Mouse (Mus musculus) urinary bladder, postnatal 4 days (tissue): Measurements from ENCODE around the gene Cd2bp2.

Source experiments
- DNase-seq, 2 experiments: peaks; one replicate each; pipeline ENCODE4 v3.0.0; 2021 to 2022; ENCODE audit warnings: low spot score in 2 of 2

Gene Cd2bp2

DNA sequence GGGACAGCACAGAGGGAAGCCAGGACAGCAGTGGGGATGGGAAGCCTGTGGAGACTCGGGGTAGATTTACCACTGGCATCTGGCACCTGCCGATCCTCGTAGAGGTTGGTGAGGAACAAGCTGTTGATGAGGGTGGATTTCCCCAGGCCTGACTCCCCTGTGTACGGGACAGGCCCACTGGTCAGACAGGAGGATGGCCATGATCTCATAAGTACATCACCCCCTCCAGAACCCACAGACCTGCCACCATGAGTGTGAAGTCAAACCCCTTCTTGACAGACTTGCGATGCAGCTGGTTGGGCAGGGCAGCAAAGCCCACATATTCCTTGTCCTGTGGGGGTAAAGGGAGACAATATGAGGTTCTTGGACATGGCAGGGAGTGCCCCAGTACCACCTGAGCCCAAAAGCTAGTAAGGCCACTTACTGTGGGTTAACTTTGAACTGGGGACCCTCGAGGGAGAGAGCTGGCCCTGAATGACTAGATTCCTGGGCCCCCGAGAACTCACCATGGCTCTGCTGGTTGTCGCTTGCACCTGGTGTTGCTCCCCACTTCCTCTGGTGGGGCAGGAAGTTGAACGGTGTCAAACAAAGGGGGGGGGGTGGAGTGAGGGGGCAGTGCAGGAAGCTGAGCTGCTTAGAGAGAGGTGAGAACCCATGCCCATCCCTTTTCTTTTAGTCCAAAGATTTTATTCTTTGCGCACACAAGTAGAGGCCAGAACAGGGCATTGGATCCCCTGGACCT lies 22.2 kb upstream of the Cd2bp2 start:
- no peak for DNase-seq

DNA sequence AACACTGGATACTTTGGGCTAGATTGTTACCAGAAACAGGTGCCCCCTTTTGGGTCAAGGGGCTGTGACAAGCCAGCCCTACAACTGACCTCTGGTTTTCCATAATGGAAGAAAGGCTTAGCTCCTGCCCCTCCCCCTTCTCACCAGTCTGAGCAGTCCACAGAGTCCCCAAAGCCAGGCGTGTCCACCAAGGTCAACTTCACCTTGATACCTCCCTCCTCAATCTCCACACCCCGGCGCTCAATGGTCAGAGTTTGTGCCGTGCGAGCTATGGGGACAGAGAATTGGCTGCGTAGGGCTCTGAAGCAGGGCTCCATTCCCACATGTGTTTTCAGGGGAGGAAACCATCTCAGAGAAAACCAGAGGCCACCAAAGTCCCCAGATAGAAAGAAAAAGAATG lies 21.6 kb upstream of the Cd2bp2 start:
- no peak for DNase-seq

DNA sequence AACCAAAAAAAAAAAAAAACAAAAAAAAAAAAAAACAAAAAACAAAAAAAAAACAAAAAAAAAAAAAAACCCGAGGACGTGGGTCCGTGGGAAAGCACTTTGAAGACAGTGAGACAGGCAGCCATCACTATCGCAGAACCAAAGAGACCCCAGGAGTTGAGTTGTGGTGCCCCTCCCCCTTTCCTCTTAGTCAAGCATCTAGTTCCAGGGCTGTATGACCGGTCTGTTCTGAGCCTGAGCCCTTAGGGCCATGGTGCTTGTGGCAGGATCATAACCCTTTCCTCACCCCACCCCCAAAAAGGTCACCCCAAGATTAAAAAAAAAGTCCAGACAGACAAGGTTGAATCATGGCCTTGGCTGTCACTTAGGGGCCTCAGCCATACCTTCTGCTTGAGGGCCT lies 20.5 kb upstream of the Cd2bp2 start:
- DNase-seq = no peak

GRCm38 (mm10) chr7:127214981-127215871 lies 19.4 kb upstream of the Cd2bp2 start:
- DNase-seq = peak in 1 of 2 experiments; percentile 64

DNA sequence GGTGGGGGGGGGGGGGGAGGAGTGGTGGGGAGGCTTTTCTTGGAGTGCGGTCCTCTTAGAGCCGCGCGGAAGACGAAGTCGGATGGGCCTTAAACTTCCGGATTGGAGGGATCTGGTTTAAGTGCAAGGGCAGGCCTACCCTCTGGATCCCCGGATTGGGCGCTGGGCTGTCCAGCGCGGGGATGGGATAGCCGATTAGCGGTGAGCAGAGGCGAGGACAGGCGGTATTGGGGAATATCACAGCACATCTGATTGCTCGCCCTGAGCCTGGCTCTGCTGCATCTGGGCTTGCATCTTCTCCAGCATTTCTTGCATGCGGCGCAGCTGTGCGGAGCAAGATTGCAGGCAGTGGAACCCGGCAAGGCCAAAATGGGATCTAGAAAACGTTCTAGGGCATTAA lies 18.7 kb upstream of the Cd2bp2 start:
- peak in 1 of 2 experiments; percentile 58 for DNase-seq

DNA sequence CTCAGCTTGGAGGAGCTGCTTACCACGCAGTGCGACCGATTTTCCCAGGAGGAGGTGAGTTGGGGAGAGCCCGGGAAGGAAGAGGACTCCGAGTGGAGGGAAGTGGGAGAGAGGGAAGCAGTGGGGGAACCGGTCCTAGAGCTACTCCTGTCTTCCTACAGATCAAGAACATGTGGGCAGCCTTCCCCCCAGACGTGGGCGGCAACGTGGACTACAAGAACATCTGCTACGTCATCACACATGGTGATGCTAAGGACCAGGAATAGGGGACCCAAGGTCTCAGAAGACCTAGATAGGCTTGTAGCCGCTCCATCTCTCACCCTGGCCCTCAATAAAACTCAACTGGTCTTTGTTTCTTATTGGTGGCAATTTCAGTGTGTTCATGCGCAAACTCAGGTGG lies 18.1 kb upstream of the Cd2bp2 start:
- DNase-seq = peak in 1 of 2 experiments; percentile 56

- no peak for DNase-seq
Measured at GRCm38 (mm10) chr7:127213485-127213884, 17.6 kb upstream of the Cd2bp2 start.

GRCm38 (mm10) chr7:127212432-127213250 lies 16.8 kb upstream of the Cd2bp2 start:
- DNase-seq = peak in 1 of 2 experiments; percentile 58

DNA sequence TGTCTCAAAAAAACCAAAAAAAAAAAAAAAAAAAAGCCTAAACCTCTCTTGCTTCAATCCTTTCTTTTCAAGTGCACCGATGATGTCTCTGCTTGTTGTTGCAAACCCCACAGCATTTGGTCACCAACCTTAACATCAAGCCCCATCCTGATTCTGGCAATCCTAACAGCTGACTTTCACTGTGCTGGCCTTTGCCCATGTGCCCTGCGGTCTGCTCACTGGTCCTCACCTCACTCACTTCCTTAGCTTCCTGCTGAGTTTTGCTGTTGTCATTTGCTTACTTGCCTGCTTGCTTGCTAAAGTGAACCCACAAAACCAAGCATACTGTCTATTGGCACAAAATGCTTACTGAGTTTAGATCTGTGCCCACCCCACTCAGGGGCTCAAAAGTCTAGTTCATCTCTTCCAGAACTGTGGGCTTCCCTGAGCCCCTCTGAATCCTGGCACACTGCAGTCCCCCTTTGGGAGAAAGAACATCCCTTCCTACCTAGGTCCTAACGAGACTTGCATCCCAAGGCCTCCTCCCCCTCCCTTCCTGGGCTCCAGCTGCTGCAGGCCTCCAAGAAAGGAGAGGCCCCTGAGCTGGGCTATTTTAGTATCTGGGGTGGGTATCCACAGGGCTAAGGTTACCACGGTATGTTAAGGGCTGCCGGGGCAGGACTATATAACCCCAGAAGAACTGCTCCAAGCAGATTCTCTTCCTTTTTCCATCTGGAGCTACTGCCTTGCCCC lies 15.3 kb upstream of the Cd2bp2 start:
- no peak for DNase-seq

DNA sequence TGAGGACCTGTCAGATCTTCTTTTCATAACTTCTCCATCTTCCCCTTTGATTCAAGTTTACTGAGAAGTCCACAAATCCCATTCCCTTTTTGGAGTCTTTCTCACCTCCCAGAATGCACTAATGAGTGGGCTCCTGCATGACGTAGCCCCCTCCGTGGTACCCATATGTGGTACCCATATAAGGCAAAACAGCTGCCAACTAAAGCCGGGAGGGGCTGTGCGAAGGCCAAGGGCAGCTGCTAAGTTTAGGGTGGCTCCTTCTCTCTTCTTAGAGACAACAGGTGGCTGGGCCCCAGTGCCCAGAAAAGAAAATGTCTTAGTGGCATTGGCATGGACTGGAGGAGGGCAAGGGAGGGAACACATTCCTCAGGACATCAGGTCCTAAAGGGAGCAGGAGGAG lies 14.4 kb upstream of the Cd2bp2 start:
- no peak for DNase-seq

GRCm38 (mm10) chr7:127209851-127210250 lies 14.0 kb upstream of the Cd2bp2 start:
- DNase-seq = no peak

- peak; percentile 92 for DNase-seq
Measured at GRCm38 (mm10) chr7:127208553-127209438, 12.9 kb upstream of the Cd2bp2 start, which contains the start of gene Mylpf. Mylpf (plus strand) TSS chr7:127208890.

GRCm38 (mm10) chr7:127208295-127208552 lies 12.4 kb upstream of the Cd2bp2 start, which contains the start of gene Tbc1d10b:
Tbc1d10b (minus strand) TSS chr7:127208468.
- DNase-seq = no peak

GRCm38 (mm10) chr7:127207374-127208294 lies 11.8 kb upstream of the Cd2bp2 start:
- peak in 1 of 2 experiments; percentile 41 for DNase-seq

DNA sequence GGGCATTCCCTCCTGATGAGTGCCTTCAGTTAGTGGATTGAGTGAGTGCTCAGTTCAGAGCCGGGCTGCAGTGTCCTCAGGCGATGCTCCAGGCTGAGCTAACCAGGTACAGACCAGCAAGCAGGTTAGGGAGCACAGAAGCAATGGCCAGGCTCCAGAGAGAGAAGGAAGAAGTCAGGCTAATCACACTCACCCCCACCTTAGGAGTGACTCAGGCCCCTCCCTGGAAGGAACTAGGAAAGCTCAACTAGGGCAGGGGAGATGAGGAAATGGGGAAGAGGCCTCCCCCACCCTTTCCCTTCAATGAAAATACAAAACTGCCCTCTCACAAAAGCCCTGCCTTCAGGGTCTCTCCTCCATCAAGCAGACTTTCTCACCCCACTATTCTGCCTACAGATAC lies 10.8 kb upstream of the Cd2bp2 start:
- no peak for DNase-seq

GRCm38 (mm10) chr7:127196484-127196883 lies 634 bp upstream of the Cd2bp2 start:
- no peak for DNase-seq

DNA sequence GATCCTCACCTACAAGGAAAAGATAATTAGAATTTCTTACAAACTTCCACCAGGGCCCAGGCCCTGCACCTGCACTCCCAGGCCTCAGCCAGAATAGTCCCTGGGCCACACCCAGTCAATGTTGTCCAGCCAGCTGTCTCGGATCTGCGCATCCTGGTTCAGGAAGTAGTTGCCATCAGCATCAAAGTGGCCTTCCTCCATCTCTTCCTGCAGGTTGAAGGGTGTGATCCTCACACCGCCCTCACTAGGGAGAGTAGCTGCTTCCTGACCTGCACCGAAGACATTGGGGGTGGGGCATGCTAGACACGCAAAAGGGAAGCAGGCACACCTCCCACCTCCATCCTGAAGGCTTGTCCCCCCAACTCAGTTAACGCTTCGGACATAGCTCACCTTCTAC lies 1.2 kb downstream of the Cd2bp2 start:
- no peak for DNase-seq

DNA sequence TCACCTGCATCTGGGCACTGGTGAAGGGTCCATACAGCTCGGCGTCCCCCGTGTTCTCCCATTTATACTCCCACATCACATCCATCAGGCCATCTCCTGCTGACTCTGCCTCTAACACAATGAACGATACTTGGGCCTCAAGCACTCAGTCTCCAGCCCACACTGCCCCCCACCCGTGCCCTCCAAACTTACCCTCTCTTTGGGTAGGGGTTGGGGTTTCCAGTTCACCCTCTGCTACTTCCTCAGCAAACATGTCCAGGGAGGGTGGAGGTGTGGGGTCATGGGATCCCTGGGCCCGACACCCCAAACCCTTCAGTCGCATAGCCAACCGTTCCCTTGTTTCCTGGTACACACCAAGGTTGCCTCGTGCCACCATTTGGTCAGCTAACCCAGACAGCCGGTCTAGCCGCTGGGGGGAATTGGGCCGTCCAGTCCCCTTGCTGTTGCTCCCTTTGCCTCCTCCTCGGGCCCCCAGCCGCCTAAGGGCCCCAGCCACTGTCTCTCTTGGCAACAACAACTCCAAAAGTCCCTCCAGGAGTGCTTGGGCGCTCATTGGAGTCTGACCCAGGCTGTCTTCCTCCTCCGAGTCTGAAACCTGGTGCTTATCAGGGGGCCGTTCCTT lies 1.7 kb downstream of the Cd2bp2 start:
- no peak for DNase-seq

GRCm38 (mm10) chr7:127192989-127193388 lies 2.9 kb downstream of the Cd2bp2 start:
- DNase-seq = no peak
